Mouse (Mus musculus) heart, embryonic 10.5 days (tissue): ENCODE data around the gene Gp9. TPM values are rescaled to one million over a fixed set of nuclear protein-coding genes. Genes with fewer than 3 reads are reported as not detected.
A peak's percentile ranks its signal among the peaks of the same experiment; 100 is the strongest.

Source experiments
- DNase-seq: peaks from one replicate; pipeline ENCODE4 v3.0.0-alpha.2; 2017; ENCODE audit warnings: low spot score
- H3K27ac ChIP-seq: fragments of 300-500 bp; sonication (generic); 2 replicates; pipeline ENCODE4 v1.5.1; 2016; ENCODE audit warnings: mild to moderate bottlenecking
- H3K27me3 ChIP-seq: fragments of 300-500 bp; sonication (generic); 2 replicates; pipeline ENCODE4 v1.6.1; 2016; ENCODE audit warnings: mild to moderate bottlenecking; ENCODE audit not compliant: poor library complexity, insufficient read depth, severe bottlenecking
- H3K36me3 ChIP-seq: fragments of 300-500 bp; sonication (generic); 2 replicates; pipeline ENCODE4 v1.6.1; 2016; ENCODE audit warnings: mild to moderate bottlenecking, moderate library complexity
- H3K4me1 ChIP-seq: fragments of 300-500 bp; sonication (generic); 2 replicates; pipeline ENCODE4 v1.6.1; 2016; ENCODE audit warnings: mild to moderate bottlenecking
- H3K4me3 ChIP-seq: fragments of 300-500 bp; sonication (generic); 2 replicates; pipeline ENCODE4 v1.5.1; 2016; ENCODE audit warnings: mild to moderate bottlenecking, moderate library complexity
- H3K9me3 ChIP-seq: fragments of 300-500 bp; sonication (generic); 2 replicates; pipeline ENCODE4 v1.6.1; 2016; ENCODE audit warnings: mild to moderate bottlenecking, moderate library complexity
- WGBS: fragments of 180-500 bp; shearing (Covaris S2); methylation state at CpG from one replicate; pipeline ENCODE4 v1.1.7; 2016; 5-methylcytosine and 5-hydroxymethylcytosine counted together
- polyA plus RNA-seq: library from polyadenylated mRNA; unstranded; fragments of >200 nt; fragmentation: Nextera tagmentation; extraction: Ambion mirVana; gene quantifications from 2 replicates; pipeline ENCODE4 v1.2.1, GENCODE M21; 2016

Gp9 gene
- polyA plus RNA-seq, 1 experiment from 2014 or later = 6.2 TPM

- Histone ChIP-seq H3K36me3 (no peaks in the 10 kb centered on the region), H3K27ac (peak overlapping the region; percentile 75; the same call in 1 of the 2 replicates), H3K4me1 (peaks cover 30% of the 10 kb centered on the region), H3K27me3 (peaks cover 8% of the 10 kb centered on the region; the same call in 1 of the 2 replicates), H3K4me3 (no peak overlapping the region), H3K9me3 (no peaks in the 10 kb centered on the region)
- DNase-seq = no peak
Measured at GRCm38 (mm10) chr6:87740496-87740895, 37.4 kb upstream of the Gp9 start.

- DNase-seq = no peak
- WGBS = 76% methylated on average over 8 of the region's 8 CpGs
- H3K4me3 ChIP-seq = no peak overlapping the region
Measured at GRCm38 (mm10) chr6:87741978-87742377, 35.9 kb upstream of the Gp9 start.

GRCm38 (mm10) chr6:87742804-87743203 lies 35.1 kb upstream of the Gp9 start:
- peaks cover 3% of the 10 kb centered on the region; the same call in 1 of the 2 replicates for H3K27me3 ChIP-seq
- peaks cover 34% of the 10 kb centered on the region for H3K4me1 ChIP-seq
- 82% methylated on average over 5 of the region's 5 CpGs for WGBS
- no peaks in the 10 kb centered on the region for H3K36me3 ChIP-seq
- H3K27ac ChIP-seq = no peak overlapping the region
- H3K9me3 ChIP-seq = no peaks in the 10 kb centered on the region
- no peak for DNase-seq
- no peak overlapping the region for H3K4me3 ChIP-seq

More at GRCm38 (mm10) chr6:87741978-87742377, 35.9 kb upstream of the Gp9 start:
- Histone ChIP-seq H3K4me1 (peaks cover 34% of the 10 kb centered on the region), H3K27ac (no peak overlapping the region), H3K27me3 (peaks cover 3% of the 10 kb centered on the region; the same call in 1 of the 2 replicates), H3K9me3 (no peaks in the 10 kb centered on the region), H3K36me3 (no peaks in the 10 kb centered on the region)

GRCm38 (mm10) chr6:87743281-87743680 lies 34.6 kb upstream of the Gp9 start:
- Histone ChIP-seq H3K27ac (no peak overlapping the region), H3K4me1 (peaks cover 30% of the 10 kb centered on the region), H3K4me3 (no peak overlapping the region), H3K27me3 (peaks cover 3% of the 10 kb centered on the region; the same call in 1 of the 2 replicates), H3K36me3 (no peaks in the 10 kb centered on the region), H3K9me3 (no peaks in the 10 kb centered on the region)
- 73% methylated on average over 5 of the region's 5 CpGs for WGBS
- DNase-seq = no peak

- DNase-seq = no peak
- Histone ChIP-seq H3K36me3 (no peaks in the 10 kb centered on the region), H3K27ac (no peak overlapping the region), H3K27me3 (no peaks in the 10 kb centered on the region), H3K9me3 (no peaks in the 10 kb centered on the region), H3K4me3 (no peak overlapping the region), H3K4me1 (peaks cover 22% of the 10 kb centered on the region)
- WGBS = 64% methylated on average over 3 of the region's 3 CpGs
Measured at GRCm38 (mm10) chr6:87744632-87745031, 33.2 kb upstream of the Gp9 start.

DNA sequence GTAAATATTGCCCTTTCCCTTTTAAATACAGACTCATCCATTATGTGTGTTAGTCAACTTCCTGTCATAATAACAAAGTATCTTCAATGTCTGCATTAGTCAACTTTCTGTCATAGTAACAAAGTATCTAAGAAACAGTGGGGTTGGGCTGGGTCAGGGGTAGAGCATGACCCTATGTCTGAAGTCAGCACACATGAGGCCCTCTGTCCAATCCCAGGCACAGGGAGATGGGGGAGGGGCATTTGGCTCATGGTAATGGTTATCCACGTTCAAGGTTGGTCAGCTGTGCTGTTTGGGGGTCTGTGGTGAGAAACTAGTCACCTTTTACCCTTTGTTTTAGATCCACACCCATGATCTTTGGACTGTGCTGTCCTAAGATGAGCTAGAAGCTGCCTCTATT lies 32.6 kb upstream of the Gp9 start:
- Histone ChIP-seq H3K36me3 (no peaks in the 10 kb centered on the region), H3K27ac (no peak overlapping the region), H3K27me3 (0 out of 2 replicates have a peak, but pooled peaks cover 2% of the 10 kb centered on the region), H3K4me1 (peaks cover 16% of the 10 kb centered on the region), H3K4me3 (no peak overlapping the region), H3K9me3 (no peaks in the 10 kb centered on the region)
- 48% methylated on average over 1 of the region's 1 CpGs for WGBS
- no peak for DNase-seq

DNA sequence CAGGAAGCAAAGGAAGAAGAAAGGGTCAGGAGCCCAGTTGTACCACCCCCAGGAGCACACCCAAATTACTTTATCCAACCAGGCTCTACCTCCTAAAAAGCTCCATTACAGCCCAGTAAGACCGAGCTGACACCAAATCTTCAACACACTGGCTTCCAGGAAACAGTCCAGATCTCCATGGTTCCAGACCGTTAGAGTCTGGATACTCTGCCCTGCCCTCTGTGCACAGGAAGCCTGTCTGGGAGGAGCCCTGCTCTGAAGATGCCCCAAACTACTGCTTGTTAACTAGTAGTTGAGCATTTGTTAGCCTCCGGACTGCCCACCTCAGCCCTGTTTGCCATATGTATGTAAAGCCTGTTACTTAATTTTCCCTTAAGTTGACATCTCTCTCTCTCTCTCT lies 31.8 kb upstream of the Gp9 start:
- Histone ChIP-seq H3K4me1 (peaks cover 14% of the 10 kb centered on the region), H3K27ac (peak overlapping the region; percentile 36; the same call in 1 of the 2 replicates), H3K36me3 (no peaks in the 10 kb centered on the region), H3K9me3 (no peaks in the 10 kb centered on the region), H3K4me3 (no peak overlapping the region), H3K27me3 (0 out of 2 replicates have a peak, but pooled peaks cover 5% of the 10 kb centered on the region)
- DNase-seq = no peak
- WGBS = 56% methylated on average over 3 of the region's 3 CpGs

DNA sequence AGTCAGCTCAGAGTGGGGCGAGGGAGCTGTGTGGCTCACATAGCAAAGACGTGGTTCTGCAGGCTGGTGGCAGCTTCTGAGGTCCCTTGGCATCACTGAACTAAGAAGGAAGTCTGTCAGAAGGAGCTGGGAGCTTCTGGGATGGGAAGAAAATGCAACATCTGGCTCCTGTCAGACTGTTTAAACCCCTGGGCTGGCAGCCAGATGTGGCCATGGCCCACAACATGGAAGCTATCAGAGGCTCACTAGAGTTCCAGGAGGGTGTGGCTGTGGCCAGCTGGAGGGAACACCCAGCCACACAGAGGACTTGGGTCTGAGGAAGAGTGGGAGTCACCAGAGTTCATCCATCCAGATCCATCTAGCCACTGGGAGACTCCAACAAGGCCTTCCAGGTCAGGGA lies 31.0 kb upstream of the Gp9 start:
- no peak for DNase-seq
- no peaks in the 10 kb centered on the region for H3K36me3 ChIP-seq
- WGBS = 78% methylated on average over 2 of the region's 2 CpGs
- H3K9me3 ChIP-seq = no peaks in the 10 kb centered on the region
- H3K27ac ChIP-seq = no peak overlapping the region
- H3K4me3 ChIP-seq = no peak overlapping the region
- H3K4me1 ChIP-seq = peaks cover 14% of the 10 kb centered on the region
- peaks cover 5% of the 10 kb centered on the region; the same call in 1 of the 2 replicates for H3K27me3 ChIP-seq

GRCm38 (mm10) chr6:87748078-87748477 lies 29.8 kb upstream of the Gp9 start:
- WGBS = 82% methylated on average over 2 of the region's 2 CpGs

GRCm38 (mm10) chr6:87748531-87748930 lies 29.3 kb upstream of the Gp9 start:
- Histone ChIP-seq H3K4me3 (no peak overlapping the region), H3K36me3 (no peaks in the 10 kb centered on the region), H3K27ac (no peak overlapping the region), H3K27me3 (peaks cover 12% of the 10 kb centered on the region; the same call in 1 of the 2 replicates), H3K9me3 (no peaks in the 10 kb centered on the region), H3K4me1 (peaks cover 14% of the 10 kb centered on the region)
- WGBS = 71% methylated on average over 6 of the region's 6 CpGs
- no peak for DNase-seq

More at GRCm38 (mm10) chr6:87748078-87748477, 29.8 kb upstream of the Gp9 start:
- Histone ChIP-seq H3K4me1 (peaks cover 14% of the 10 kb centered on the region), H3K9me3 (no peaks in the 10 kb centered on the region), H3K4me3 (no peak overlapping the region), H3K27ac (no peak overlapping the region), H3K36me3 (no peaks in the 10 kb centered on the region), H3K27me3 (peaks cover 10% of the 10 kb centered on the region; the same call in 1 of the 2 replicates)
- no peak for DNase-seq

DNA sequence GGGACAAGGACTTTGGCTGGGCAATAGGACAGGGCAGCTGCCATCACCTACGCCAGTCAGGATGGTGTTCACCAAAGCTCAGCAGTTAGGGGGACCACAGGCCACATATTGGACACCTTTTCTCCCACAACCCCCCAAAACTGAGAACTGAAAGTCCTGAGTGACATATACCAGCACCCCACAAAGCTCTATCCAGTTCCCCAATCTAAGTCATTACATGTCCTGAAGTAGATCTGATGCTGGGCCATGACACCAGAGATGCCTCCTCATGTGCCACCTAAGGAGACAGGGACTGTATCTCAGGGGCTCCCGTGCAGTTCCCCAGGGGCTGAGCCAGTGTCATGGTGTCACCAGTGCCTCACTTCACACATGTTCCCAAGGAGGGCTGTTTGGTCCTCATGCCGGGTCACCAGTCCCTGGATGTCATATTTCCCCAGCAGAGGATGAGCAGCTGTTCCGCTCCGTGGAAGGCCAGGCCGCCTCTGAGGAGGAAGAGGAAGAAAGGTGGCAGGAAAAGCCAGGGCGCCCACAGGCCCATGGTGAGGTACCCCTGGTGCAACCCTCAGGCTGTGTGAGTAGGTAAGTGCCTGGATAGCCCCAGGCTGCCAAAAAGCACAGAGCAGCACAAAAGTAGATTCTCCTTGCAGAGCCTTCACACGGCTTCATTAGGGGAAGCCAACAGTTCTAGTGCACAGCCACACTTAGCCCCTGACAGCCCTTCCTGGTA lies 27.5 kb upstream of the Gp9 start:
- H3K9me3 ChIP-seq = no peaks in the 10 kb centered on the region
- 82% methylated on average over 8 of the region's 8 CpGs for WGBS
- peaks cover 12% of the 10 kb centered on the region; the same call in 1 of the 2 replicates for H3K27me3 ChIP-seq
- peak; percentile 68 for DNase-seq
- no peaks in the 10 kb centered on the region for H3K36me3 ChIP-seq
- no peak overlapping the region for H3K27ac ChIP-seq
- no peak overlapping the region for H3K4me3 ChIP-seq
- peaks cover 14% of the 10 kb centered on the region; the same call in 1 of the 2 replicates for H3K4me1 ChIP-seq

DNA sequence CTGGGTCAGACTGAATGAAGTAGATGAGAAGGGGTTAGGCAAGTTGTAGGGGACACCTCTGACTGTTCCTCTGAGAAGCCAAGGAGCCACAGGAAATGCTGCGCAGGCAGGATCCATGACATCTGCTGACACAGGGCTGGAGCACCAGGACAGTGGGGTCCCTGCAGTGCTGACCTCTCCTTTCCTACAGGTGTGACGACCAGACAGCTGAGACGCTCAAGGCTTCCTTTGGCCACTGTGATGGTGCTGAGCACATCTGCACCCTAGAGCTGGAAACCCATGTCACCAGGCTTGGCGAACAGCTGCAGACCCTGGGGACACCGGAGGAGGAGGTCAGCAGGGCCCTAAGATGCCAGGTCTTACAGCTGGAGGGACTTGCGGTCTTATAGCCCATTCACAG lies 26.3 kb upstream of the Gp9 start:
- peaks cover 13% of the 10 kb centered on the region; the same call in 1 of the 2 replicates for H3K4me1 ChIP-seq
- WGBS = 76% methylated on average over 6 of the region's 6 CpGs
- DNase-seq = no peak

GRCm38 (mm10) chr6:87755196-87755595 lies 22.7 kb upstream of the Gp9 start:
- Histone ChIP-seq H3K9me3 (no peaks in the 10 kb centered on the region), H3K27me3 (peaks cover 11% of the 10 kb centered on the region; the same call in 1 of the 2 replicates), H3K36me3 (no peaks in the 10 kb centered on the region), H3K4me1 (0 out of 2 replicates have a peak, but pooled peaks cover 2% of the 10 kb centered on the region), H3K27ac (no peak overlapping the region), H3K4me3 (no peak overlapping the region)
- WGBS = 87% methylated on average over 4 of the region's 4 CpGs
- no peak for DNase-seq

More for the DNA sequence above, 26.3 kb upstream of the Gp9 start:
- Histone ChIP-seq H3K4me3 (no peak overlapping the region), H3K27ac (no peak overlapping the region), H3K36me3 (no peaks in the 10 kb centered on the region), H3K9me3 (no peaks in the 10 kb centered on the region), H3K27me3 (peaks cover 12% of the 10 kb centered on the region; the same call in 1 of the 2 replicates)
